Mouse (Mus musculus): ENCODE measurements around the gene Kcnmb1. TPM values are rescaled to one million over a fixed set of nuclear protein-coding genes. Genes with fewer than 3 reads are reported as not detected.

Kcnmb1 gene
- polyA plus RNA-seq, 1 experiment from 2014 or later = 0.22 TPM

- ATAC-seq (replicated peaks; ENCODE audit: insufficient number of reproducible peaks, low FRiP score, low TSS enrichment, low read depth) = 0 out of 2 replicates have a peak, but pooled peaks have one; percentile 65
- H3K4me1 ChIP-seq (ENCODE audit: control insufficient read depth, insufficient read depth, low read length) = no peaks in the 10 kb centered on the region
- no peaks in the 10 kb centered on the region for H3K9me3 ChIP-seq (replicated peaks; ENCODE audit: control insufficient read depth, low read length)
- 19% methylated on average over 5 of the region's 5 CpGs for WGBS
- no peak overlapping the region for H3K4me2 ChIP-seq (ENCODE audit: low read depth, low read length)
- no peak overlapping the region for H3K4me3 ChIP-seq (ENCODE audit: low read depth, low read length)
- no peak overlapping the region for H3K27ac ChIP-seq (replicated peaks; ENCODE audit: low read depth, low read length)
- H3K9ac ChIP-seq (replicated peaks; ENCODE audit: low read length) = no peak overlapping the region
- peak; percentile 64 for DNase-seq (ENCODE audit: low spot score)
- no peaks in the 10 kb centered on the region for H3K36me3 ChIP-seq (replicated peaks; ENCODE audit: control insufficient read depth, insufficient read depth, low read depth, low read length)
- H3K27me3 ChIP-seq (ENCODE audit: control insufficient read depth, insufficient read depth, low read length) = no peaks in the 10 kb centered on the region
Observed at GRCm38 (mm10) chr11:33951155-33951554, 11.7 kb upstream of the Kcnmb1 start.

- DNase-seq (ENCODE audit: low spot score) = no peak
- 82% methylated on average over 8 of the region's 8 CpGs for WGBS
- Histone ChIP-seq H3K4me3 (ENCODE audit: low read depth, low read length) (no peak overlapping the region), H3K9ac (replicated peaks; ENCODE audit: low read length) (no peak overlapping the region), H3K4me2 (ENCODE audit: low read depth, low read length) (no peak overlapping the region), H3K9me3 (replicated peaks; ENCODE audit: control insufficient read depth, low read length) (no peaks in the 10 kb centered on the region), H3K27me3 (ENCODE audit: control insufficient read depth, insufficient read depth, low read length) (no peaks in the 10 kb centered on the region), H3K4me1 (ENCODE audit: control insufficient read depth, insufficient read depth, low read length) (no peaks in the 10 kb centered on the region), H3K36me3 (replicated peaks; ENCODE audit: control insufficient read depth, insufficient read depth, low read depth, low read length) (no peaks in the 10 kb centered on the region), H3K27ac (replicated peaks; ENCODE audit: low read depth, low read length) (no peak overlapping the region)
- ATAC-seq (replicated peaks; ENCODE audit: insufficient number of reproducible peaks, low FRiP score, low TSS enrichment, low read depth) = no peak
Observed at GRCm38 (mm10) chr11:33951684-33952625, 10.9 kb upstream of the Kcnmb1 start.

- no peak for DNase-seq (ENCODE audit: low spot score)
- WGBS = 83% methylated on average over 4 of the region's 4 CpGs
- no peaks in the 10 kb centered on the region for H3K9me3 ChIP-seq (replicated peaks; ENCODE audit: control insufficient read depth, low read length)
Observed at GRCm38 (mm10) chr11:33955982-33956381, 6.8 kb upstream of the Kcnmb1 start.

GRCm38 (mm10) chr11:33956623-33957022, 6.2 kb upstream of the Kcnmb1 start:
- H3K4me1 ChIP-seq (ENCODE audit: control insufficient read depth, insufficient read depth, low read length) = no peaks in the 10 kb centered on the region
- 85% methylated on average over 5 of the region's 5 CpGs for WGBS
- DNase-seq (ENCODE audit: low spot score) = no peak
- no peak overlapping the region for H3K4me3 ChIP-seq (ENCODE audit: low read depth, low read length)
- H3K27ac ChIP-seq (replicated peaks; ENCODE audit: low read depth, low read length) = no peak overlapping the region
- no peaks in the 10 kb centered on the region for H3K36me3 ChIP-seq (replicated peaks; ENCODE audit: control insufficient read depth, insufficient read depth, low read depth, low read length)
- no peaks in the 10 kb centered on the region for H3K27me3 ChIP-seq (ENCODE audit: control insufficient read depth, insufficient read depth, low read length)
- H3K9me3 ChIP-seq (replicated peaks; ENCODE audit: control insufficient read depth, low read length) = no peaks in the 10 kb centered on the region
- no peak for ATAC-seq (replicated peaks; ENCODE audit: insufficient number of reproducible peaks, low FRiP score, low TSS enrichment, low read depth)
- no peak overlapping the region for H3K4me2 ChIP-seq (ENCODE audit: low read depth, low read length)
- H3K9ac ChIP-seq (replicated peaks; ENCODE audit: low read length) = no peak overlapping the region

More at GRCm38 (mm10) chr11:33955982-33956381, 6.8 kb upstream of the Kcnmb1 start:
- no peaks in the 10 kb centered on the region for H3K4me1 ChIP-seq (ENCODE audit: control insufficient read depth, insufficient read depth, low read length)
- H3K27me3 ChIP-seq (ENCODE audit: control insufficient read depth, insufficient read depth, low read length) = no peaks in the 10 kb centered on the region
- H3K36me3 ChIP-seq (replicated peaks; ENCODE audit: control insufficient read depth, insufficient read depth, low read depth, low read length) = no peaks in the 10 kb centered on the region
- no peak overlapping the region for H3K4me3 ChIP-seq (ENCODE audit: low read depth, low read length)
- no peak overlapping the region for H3K9ac ChIP-seq (replicated peaks; ENCODE audit: low read length)
- no peak overlapping the region for H3K27ac ChIP-seq (replicated peaks; ENCODE audit: low read depth, low read length)
- H3K4me2 ChIP-seq (ENCODE audit: low read depth, low read length) = no peak overlapping the region
- ATAC-seq (replicated peaks; ENCODE audit: insufficient number of reproducible peaks, low FRiP score, low TSS enrichment, low read depth) = no peak

- no peak overlapping the region for H3K9ac ChIP-seq (replicated peaks; ENCODE audit: low read length)
- no peaks in the 10 kb centered on the region for H3K36me3 ChIP-seq (replicated peaks; ENCODE audit: control insufficient read depth, insufficient read depth, low read depth, low read length)
- no peaks in the 10 kb centered on the region for H3K9me3 ChIP-seq (replicated peaks; ENCODE audit: control insufficient read depth, low read length)
- ATAC-seq (replicated peaks; ENCODE audit: insufficient number of reproducible peaks, low FRiP score, low TSS enrichment, low read depth) (no peak), DNase-seq (ENCODE audit: low spot score) (no peak)
- H3K4me2 ChIP-seq (ENCODE audit: low read depth, low read length) = no peak overlapping the region
- 88% methylated on average over 6 of the region's 6 CpGs for WGBS
- H3K27ac ChIP-seq (replicated peaks; ENCODE audit: low read depth, low read length) = no peak overlapping the region
- H3K4me3 ChIP-seq (ENCODE audit: low read depth, low read length) = no peak overlapping the region
- H3K27me3 ChIP-seq (ENCODE audit: control insufficient read depth, insufficient read depth, low read length) = no peaks in the 10 kb centered on the region
- no peaks in the 10 kb centered on the region for H3K4me1 ChIP-seq (ENCODE audit: control insufficient read depth, insufficient read depth, low read length)
Observed at GRCm38 (mm10) chr11:33957595-33957994, 5.2 kb upstream of the Kcnmb1 start.

- Histone ChIP-seq H3K4me3 (ENCODE audit: low read depth, low read length) (no peak overlapping the region), H3K27me3 (ENCODE audit: control insufficient read depth, insufficient read depth, low read length) (no peaks in the 10 kb centered on the region), H3K9me3 (replicated peaks; ENCODE audit: control insufficient read depth, low read length) (no peaks in the 10 kb centered on the region), H3K27ac (replicated peaks; ENCODE audit: low read depth, low read length) (no peak overlapping the region), H3K36me3 (replicated peaks; ENCODE audit: control insufficient read depth, insufficient read depth, low read depth, low read length) (no peaks in the 10 kb centered on the region), H3K4me1 (ENCODE audit: control insufficient read depth, insufficient read depth, low read length) (no peaks in the 10 kb centered on the region), H3K9ac (replicated peaks; ENCODE audit: low read length) (no peak overlapping the region), H3K4me2 (ENCODE audit: low read depth, low read length) (no peak overlapping the region)
- WGBS = 74% methylated on average over 8 of the region's 8 CpGs
- peak; percentile 65 for DNase-seq (ENCODE audit: low spot score)
- ATAC-seq (replicated peaks; ENCODE audit: insufficient number of reproducible peaks, low FRiP score, low TSS enrichment, low read depth) = no peak
Observed at GRCm38 (mm10) chr11:33958713-33959112, 4.1 kb upstream of the Kcnmb1 start.

GRCm38 (mm10) chr11:33962178-33962577, 635 bp upstream of the Kcnmb1 start:
- H3K4me2 ChIP-seq (ENCODE audit: low read depth, low read length) = no peak overlapping the region
- H3K27me3 ChIP-seq (ENCODE audit: control insufficient read depth, insufficient read depth, low read length) = no peaks in the 10 kb centered on the region
- H3K9ac ChIP-seq (replicated peaks; ENCODE audit: low read length) = no peak overlapping the region
- H3K36me3 ChIP-seq (replicated peaks; ENCODE audit: control insufficient read depth, insufficient read depth, low read depth, low read length) = no peaks in the 10 kb centered on the region
- ATAC-seq (replicated peaks; ENCODE audit: insufficient number of reproducible peaks, low FRiP score, low TSS enrichment, low read depth) = no peak
- DNase-seq (ENCODE audit: low spot score) = no peak
- H3K4me1 ChIP-seq (ENCODE audit: control insufficient read depth, insufficient read depth, low read length) = no peaks in the 10 kb centered on the region
- no peaks in the 10 kb centered on the region for H3K9me3 ChIP-seq (replicated peaks; ENCODE audit: control insufficient read depth, low read length)
- 44% methylated on average over 7 of the region's 7 CpGs for WGBS
- H3K27ac ChIP-seq (replicated peaks; ENCODE audit: low read depth, low read length) = no peak overlapping the region
- no peak overlapping the region for H3K4me3 ChIP-seq (ENCODE audit: low read depth, low read length)

GRCm38 (mm10) chr11:33965380-33965779, 2.6 kb downstream of the Kcnmb1 start:
- WGBS = 71% methylated on average over 2 of the region's 2 CpGs
- ATAC-seq (replicated peaks; ENCODE audit: insufficient number of reproducible peaks, low FRiP score, low TSS enrichment, low read depth) = no peak
- H3K9me3 ChIP-seq (replicated peaks; ENCODE audit: control insufficient read depth, low read length) = no peaks in the 10 kb centered on the region
- H3K36me3 ChIP-seq (replicated peaks; ENCODE audit: control insufficient read depth, insufficient read depth, low read depth, low read length) = no peaks in the 10 kb centered on the region
- DNase-seq (ENCODE audit: low spot score) = no peak
- no peak overlapping the region for H3K9ac ChIP-seq (replicated peaks; ENCODE audit: low read length)
- no peak overlapping the region for H3K4me3 ChIP-seq (ENCODE audit: low read depth, low read length)
- H3K4me1 ChIP-seq (ENCODE audit: control insufficient read depth, insufficient read depth, low read length) = no peaks in the 10 kb centered on the region
- H3K27me3 ChIP-seq (ENCODE audit: control insufficient read depth, insufficient read depth, low read length) = no peaks in the 10 kb centered on the region
- no peak overlapping the region for H3K27ac ChIP-seq (replicated peaks; ENCODE audit: low read depth, low read length)
- no peak overlapping the region for H3K4me2 ChIP-seq (ENCODE audit: low read depth, low read length)
